Mouse (Mus musculus): Measurements from ENCODE around the gene Neurod6.

DNA sequence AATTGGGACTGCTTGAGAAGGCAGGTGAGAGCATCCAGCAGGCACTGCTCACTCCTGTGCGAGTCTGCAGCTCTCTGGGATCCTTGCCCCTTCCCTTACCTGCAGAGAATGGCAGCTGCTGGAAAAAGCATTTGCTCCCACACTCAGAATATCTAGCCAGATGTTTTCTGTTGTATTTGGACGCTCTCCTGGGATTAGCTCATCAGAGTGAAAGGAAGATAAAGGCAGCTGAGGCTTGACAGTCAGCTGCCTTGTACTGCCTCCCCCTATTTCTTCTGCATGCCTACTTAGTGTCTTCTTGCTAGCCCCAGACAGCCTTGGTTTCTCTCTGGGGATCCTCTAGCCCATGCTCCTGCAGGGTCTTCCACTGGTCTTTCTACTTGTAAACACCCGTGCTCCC lies 31.1 kb downstream of the Neurod6 start:
- TF ChIP-seq CTCF (IDR thresholded peaks at IDR 0.05; ENCODE audit: control insufficient read depth, insufficient read depth, insufficient read length) (no peak), USF1 (IDR thresholded peaks at IDR 0.05; ENCODE audit: low read depth) (no peak), MYOD1 (IDR thresholded peaks at IDR 0.05; ENCODE audit: control insufficient read depth, insufficient read length, low read depth) (no peak), FOSL1 (IDR thresholded peaks at IDR 0.05; ENCODE audit: insufficient read depth, low read length, poor library complexity, severe bottlenecking) (no peak)
